Mouse (Mus musculus) neutrophil, adult 65 days (primary cell): ENCODE data around the gene Ostm1. TPM values are rescaled to one million over a fixed set of nuclear protein-coding genes. Genes with fewer than 3 reads are reported as not detected.

Experiments used
- total RNA-seq: library from RNA; stranded (reverse); gene quantifications from 2 replicates; pipeline ENCODE4 v1.2.4, GENCODE M21; 2023

Gene Ostm1
- total RNA-seq, result 27.4 and 31.3 TPM in 2 replicates

GRCm38 (mm10) chr10:42583157-42583872 is at the start of gene Ostm1, which contains the start of gene Nr2e1:
TSS of gene Ostm1 (plus strand) at chr10:42583822.
TSS of gene Nr2e1 (minus strand) at chr10:42583632.

Other genes starting within 250 kb of the Ostm1 start
- gene Afg1l, start 105.3 kb upstream of the Ostm1 start, total RNA-seq, result 1.8 and 2.1 TPM in 2 replicates
- gene Snx3, start 81.8 kb upstream of the Ostm1 start, total RNA-seq, result 84.5 and 89.9 TPM in 2 replicates
- not detected in 2 replicates for gene Nr2e1, start 190 bp upstream of the Ostm1 start, total RNA-seq
- 32.1 and 36.0 TPM in 2 replicates for gene Sec63, start 177.7 kb downstream of the Ostm1 start, total RNA-seq